Mouse (Mus musculus) CD4-positive, CD25-positive, alpha-beta regulatory T cell, adult 4 months (primary cell): ENCODE data around the gene Ucn2. TPM values are rescaled to one million over a fixed set of nuclear protein-coding genes. Genes with fewer than 3 reads are reported as not detected.
A peak's percentile ranks its signal among the peaks of the same experiment; 100 is the strongest.

Source experiments
- ATAC-seq: one replicate; pipeline ENCODE4 v1.8.0; 2017
- polyA plus RNA-seq, 2 experiments: library from polyadenylated mRNA; unstranded; fragments of 100-300 nt; shearing (Covaris generic); gene quantifications; one replicate each; pipeline ENCODE4 v1.2.1; 2017

The Ucn2 gene
- polyA plus RNA-seq = not detected

DNA sequence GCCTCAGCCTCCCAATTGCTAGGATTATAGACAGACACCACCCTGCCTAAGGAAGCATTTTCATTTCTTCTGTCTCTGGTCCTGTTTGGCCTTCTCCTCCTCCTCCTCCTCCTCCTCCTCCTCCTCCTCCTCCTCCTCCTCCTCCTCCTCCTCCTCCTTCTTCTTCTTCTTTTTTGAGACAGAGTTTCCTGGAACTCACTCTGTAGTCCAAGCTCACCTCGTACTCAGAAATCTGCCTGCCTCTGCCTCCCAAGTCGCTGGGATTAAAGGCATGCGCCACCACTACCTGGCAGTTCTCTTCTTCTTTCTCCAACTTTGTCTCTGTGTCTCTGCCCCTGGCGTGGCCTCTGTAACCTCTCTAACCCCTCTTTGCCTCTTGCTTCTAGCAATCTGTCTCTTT is at the start of gene Ucn2:
TSS of gene Ucn2 (plus strand) at position 301 of the 400 bp plus-strand sequence.
- no peak for ATAC-seq

DNA sequence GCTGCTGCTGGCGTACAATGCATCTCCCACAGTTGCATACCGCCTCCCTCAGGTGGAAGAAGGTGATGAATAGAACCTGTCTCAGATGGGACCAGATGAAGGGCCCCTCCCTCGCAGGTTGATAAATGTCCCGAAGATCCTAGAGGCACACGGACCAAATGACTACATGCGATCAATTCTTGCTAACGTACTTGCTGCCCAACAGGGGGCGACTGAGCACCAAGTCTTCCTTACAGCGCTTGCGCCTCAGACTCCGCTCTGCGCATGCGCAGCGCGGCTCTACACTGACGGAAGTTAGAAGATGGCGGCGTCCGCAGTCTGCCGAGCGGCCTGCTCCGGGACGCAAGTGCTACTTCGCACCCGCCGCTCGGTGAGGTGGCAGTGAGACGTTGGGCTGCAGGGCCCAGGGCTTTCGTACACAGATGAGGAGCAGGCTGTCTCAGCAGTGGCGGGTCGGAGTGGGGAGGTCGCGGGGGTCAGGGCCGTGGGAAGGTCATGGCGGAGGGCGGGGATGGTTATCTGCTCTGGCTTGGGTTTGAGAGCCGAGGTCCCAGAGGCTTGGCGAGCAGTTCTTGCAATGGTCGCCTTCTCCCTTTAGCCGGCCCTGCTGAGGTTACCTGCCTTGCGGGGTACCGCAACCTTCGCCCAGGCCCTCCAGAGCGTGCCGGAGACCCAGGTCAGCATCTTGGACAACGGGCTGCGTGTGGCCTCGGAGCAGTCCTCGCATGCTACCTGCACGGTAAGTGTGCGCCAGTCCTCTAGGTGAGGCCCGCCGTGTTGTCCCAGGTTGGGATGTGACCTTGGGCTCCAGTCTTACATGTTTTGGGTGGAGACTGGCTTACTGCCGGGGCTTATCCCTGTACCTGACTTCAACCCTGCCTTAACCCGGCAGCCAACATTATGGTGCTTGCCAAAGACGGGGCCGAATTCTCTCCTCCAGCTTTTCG is 49.1 kb upstream of the Ucn2 start, which contains the start of gene Uqcrc1:
TSS of gene Uqcrc1 (plus strand) at position 216 of the 947 bp plus-strand sequence.
- ATAC-seq = peak; percentile 97

DNA sequence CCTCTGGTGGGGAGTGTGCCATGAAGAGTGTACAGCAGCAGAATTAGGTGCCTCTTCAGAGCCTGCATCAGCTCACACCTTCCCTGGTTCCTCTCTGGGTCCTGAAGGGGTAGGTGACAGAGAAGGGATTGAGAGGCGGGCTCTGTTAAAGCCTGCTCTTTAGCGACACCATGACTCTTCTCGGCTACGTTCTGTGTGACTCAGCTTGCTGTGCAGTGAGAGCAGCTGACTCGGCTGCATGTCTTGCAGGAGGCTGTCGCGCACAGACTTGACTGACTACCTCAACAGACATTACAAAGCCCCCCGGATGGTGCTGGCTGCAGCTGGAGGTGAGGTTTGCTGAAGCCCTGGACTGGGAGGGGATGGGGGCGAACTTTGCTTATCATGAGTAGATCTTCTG is 40.7 kb upstream of the Ucn2 start:
- no peak for ATAC-seq

DNA sequence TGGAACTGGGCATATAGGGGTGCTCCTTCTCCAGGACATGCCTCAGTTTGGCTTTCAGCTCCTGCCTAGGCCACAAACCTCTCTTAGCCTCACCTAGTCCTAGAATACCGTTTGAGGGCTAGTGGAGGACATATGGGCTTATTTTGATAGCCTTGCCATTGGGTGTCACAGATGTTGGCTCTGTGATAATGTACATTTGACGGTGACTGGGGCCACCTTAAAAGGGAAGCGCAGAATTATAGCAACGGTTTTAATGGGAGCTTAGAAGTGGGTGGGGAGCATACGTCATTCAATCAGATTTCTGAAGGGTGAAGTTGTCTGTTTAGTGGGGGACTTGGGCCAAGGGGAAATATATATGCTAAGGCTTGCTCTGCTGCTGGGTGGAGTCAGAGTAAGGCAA is 40.2 kb upstream of the Ucn2 start:
- ATAC-seq = no peak

DNA sequence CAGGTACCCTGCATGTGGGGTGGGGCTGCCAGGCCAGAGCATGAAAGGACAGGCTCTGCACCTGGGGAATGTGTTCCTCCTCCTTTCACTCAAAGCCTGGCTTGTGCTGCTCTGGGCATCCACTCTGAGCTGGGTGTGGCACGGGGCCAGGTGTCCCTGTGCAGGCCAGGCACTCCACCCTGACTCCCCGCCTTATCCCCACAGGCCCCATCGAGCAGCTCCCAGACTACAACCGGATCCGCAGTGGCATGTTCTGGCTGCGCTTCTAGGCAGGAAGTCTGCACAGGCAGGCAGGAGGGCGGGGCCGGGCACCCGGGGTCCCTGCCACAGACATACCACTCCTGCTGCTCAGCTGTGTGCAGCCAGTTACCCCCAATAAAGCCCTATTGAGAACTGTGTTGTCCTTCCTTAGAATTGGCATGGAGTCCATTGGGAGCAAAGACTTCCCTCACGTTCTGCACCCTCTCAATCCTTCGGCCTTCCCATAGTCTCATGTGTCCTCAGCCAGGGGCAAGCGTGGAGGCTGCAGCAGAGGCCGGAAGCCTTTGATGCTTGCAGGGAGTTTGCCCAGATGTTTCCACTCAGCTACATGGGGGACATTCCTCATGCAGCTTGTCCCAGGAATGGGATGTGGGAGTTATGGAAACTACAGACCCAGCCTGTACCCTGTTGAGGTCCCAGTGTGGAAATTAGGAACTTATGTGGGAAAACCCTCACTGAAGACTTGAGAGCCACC is 36.4 kb upstream of the Ucn2 start:
- no peak for ATAC-seq

DNA sequence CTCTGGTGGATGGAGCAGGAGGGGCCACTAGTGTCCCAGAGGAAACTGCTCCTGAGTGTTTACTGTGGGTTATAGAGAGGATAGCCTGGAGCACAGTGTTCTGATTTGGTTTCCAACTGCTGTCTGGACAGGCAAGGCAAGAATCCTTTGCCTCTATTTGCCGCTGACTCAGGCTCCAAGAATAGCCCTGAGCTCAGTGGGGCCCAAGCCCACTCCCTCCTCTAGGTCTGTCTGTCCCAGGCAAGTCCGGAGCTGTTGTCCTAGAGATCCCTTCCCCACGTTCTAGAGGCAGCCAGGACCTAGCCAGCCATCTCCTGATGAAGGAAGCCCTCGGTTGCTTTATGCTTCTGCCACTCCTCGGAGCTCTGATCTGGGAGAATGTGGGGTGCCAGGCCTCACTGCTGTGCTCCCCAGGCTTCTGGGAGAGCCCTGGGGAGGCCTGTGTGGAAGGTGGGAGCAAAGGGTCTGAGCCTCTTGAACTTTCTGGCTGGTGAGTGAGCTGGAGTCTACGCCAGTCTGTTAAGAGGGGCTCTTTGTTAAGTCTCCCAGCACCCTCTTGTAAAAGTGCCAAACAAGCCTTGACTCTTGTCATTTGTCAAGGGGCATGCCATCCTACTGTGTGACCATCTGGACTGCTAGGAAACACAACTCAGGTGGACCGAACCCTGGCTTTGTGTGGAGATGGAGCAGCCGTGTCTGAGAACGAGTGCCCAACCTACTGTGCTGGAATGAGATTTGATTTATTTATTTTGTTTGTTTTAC is 35.7 kb upstream of the Ucn2 start:
- ATAC-seq = no peak

DNA sequence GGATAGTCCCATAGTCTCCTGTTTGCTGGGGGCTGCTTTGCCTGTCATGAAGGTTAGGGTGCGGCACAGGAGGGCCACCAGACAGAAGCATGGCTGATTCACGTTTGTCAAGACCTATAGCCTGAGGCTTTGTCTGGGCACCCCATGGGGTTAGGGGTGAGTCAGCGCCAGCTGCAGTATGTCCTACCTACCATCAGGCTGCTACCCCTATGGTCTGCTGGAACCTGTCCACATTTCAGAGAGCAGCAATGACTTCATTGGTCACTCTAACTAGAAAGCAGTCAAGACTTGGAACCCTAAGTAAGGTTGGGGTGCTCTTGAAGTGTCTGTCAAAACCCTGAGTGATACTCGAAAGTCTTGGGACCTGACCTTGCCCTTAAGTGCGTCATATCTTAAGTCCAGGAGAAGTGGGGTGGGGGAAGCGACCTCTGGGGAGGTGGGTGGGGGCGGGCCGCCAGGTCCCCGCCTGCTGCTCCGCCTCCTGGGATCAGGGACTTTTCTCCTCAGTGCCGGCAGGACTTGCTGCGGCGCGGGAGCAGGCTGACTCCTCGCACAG is 32.7 kb upstream of the Ucn2 start, which contains the start of gene Col7a1:
TSS of gene Col7a1 (plus strand) at position 506 of the 556 bp plus-strand sequence.
- no peak for ATAC-seq

DNA sequence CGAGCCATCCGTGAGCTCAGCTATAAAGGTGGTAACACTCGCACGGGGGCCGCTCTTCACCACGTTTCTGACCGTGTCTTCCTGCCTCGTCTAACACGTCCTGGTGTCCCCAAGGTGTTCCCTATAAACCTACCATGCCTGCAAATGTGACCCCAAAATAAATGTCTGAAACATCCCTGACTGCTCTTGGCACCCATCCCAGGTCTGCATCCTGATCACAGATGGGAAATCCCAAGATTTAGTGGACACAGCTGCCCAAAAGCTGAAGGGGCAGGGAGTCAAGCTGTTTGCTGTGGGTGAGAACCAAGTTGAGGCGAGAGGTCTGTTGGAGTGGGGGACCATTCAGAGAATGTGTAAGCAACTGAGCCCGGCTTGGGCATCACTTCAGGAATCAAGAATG is 30.6 kb upstream of the Ucn2 start:
- ATAC-seq = no peak

DNA sequence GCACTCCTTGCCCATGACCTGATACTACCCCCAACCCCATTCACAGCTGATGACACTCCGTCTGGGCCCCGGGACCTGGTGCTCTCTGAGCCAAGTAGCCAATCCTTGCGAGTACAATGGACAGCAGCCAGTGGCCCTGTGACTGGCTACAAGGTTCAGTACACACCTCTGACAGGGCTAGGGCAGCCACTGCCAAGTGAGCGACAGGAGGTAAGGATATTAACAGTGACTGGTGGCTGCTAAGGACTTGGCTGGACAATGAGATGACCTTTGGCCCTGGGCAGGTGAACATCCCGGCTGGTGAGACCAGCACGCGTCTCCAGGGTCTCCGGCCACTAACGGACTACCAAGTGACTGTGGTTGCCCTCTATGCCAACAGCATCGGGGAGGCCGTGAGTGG is 30.0 kb upstream of the Ucn2 start:
- no peak for ATAC-seq

DNA sequence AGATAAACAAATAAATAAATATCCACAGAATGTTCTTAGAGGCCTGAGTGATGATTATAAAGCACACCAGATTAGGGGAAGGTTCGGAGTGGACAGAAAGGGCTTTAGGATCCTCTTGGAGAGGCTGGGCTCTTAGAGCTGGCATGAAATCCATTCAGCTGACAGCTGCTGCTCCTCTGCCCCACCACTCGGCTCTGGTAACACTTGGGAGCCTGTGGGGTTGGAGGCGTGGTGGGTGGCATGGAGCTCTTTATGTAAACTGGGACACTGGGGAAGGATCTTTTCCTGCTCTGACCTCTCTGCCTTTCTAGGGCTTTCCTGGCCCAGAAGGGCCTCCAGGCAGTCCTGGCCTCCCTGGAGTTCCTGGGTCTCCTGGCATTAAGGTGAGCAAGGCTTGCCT is 22.2 kb upstream of the Ucn2 start:
- no peak for ATAC-seq

DNA sequence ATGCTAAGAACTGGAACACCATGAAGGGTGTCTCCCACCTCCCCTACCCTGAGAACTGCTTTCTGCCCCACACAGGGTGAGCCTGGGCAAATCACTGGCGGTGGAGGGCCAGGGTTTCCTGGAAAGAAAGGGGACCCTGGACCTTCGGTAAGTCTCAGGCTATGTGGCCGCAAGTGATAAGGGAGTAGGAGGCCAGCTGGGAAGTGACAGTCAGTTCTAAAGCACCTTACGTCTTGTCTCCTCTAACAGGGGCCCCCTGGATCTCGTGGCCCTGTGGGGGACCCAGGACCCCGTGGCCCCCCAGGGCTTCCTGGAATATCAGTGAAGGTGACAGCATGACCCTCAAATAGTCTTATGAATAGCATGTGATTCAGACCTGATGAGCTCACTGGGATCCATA is 21.5 kb upstream of the Ucn2 start:
- ATAC-seq = no peak

DNA sequence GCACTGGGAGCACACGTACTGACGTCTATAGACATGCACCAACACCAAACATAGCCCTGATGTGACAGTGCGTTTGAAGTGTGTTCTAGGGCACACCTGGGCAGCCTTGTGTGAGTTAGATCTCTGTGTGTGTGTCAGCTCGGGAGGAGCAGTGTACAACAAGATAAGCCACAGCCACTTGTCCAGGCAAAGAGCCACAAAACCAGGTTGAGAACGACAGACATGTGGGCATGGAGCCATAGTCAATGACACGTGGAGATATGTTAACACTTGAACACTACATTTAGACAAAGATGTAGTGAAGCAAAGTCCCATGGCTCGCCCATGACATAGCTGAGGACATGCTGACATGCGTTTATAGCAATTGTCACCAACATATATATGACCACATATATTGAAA is 15.2 kb upstream of the Ucn2 start:
- no peak for ATAC-seq

DNA sequence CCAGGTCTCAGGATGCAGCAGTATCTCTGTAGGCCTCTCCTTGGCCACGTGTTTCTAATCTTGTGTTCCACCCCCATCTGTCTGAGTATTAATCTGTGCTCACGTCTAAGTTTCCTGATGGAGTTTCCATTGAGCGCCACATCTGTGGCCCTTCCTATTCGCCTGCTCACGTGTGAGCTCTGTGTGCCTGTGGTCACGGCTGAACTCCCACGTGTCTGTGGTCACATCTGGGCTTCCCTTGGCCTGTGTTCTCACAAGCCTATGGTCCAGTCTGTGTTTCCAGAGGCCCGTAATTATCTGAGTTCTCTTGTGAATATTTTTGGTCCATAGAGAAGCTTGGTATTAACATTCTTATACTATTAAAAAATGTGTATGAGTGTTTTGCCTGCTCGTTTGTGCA is 9.3 kb upstream of the Ucn2 start:
- no peak for ATAC-seq

DNA sequence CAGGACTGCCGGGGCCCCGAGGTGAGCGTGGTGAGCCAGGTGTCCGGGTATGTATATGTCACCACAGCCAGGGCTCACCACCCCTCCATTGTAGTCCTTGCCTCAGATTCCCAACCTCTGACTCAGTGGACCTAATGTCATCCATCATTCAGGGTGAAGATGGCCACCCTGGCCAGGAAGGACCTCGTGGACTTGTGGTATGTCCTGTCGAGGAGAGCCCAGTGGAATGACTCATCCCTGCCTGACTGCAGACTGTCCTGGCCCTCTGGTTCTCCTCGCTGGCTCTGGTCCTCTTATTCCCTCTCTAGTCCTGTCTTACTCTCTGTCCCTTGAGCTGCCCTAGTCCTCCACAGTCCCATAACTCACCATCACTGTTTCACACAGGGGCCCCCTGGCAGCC is 7.8 kb upstream of the Ucn2 start:
- no peak for ATAC-seq

DNA sequence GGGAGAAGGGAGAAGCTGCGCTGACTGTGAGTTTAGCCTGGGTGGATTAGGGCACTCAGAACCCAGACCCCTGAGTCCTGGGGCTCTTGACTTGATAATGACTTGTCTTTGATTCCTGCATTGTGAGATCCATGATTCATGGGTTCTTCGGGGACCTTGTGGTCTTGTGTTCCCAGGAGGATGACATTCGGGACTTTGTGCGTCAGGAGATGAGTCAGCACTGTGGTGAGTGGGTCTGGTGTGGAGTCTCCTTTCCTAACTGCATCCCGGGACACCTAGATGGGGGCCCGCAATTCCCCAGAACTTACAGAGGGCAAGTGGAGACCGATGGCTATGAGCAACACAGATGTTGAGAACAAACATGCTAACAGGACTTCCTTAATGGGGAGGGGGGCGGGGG is 3.3 kb upstream of the Ucn2 start:
- ATAC-seq = no peak

DNA sequence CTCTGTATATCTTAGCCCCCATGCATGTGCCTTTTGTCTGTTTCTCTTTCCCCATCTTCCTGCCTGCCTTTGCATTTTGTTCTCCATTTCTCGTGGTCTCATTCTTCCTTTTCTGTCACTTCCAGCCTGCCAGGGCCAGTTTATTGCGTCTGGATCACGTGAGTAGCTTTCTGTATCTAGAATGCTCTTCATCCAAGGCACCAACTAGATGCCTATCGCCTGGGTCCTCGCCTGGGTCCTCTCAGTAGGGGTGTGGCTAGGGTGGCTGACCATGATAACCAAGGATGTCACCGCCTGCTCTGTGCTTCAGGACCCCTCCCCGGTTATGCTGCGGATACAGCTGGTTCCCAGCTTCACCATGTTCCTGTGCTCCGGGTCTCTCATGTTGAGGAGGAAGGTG is 2.6 kb upstream of the Ucn2 start:
- no peak for ATAC-seq

DNA sequence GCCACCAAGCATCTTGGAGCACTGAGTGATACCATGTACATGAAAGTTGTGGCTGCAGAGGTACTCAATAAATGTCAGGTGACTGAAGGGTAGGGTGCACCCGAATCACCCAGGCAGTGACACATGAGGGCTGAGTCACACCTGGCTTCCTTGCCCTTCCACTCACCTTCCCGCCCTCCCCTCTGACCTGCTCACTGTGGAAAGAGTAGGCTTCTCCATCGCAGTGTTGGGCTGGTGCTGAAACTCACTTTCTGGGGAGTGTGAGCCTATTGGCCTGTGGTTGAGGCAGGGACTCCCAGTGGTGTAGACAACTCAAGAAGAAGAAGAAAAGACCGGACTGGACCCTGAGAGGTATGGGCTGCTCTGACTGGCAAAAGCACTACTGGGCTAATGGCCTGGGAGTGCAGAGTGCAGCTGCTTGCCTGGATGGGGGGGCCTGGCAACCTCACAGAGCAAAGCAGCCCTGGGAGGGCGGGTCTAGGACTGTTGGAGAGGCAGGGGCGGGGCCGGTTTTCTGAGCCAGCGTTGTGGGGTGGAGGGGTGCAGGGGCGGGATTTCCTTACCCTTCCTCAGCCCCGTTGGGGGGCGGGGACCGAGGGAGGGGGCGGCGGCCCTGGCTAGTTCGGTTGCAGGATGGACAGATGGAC is 2.0 kb downstream of the Ucn2 start:
- no peak for ATAC-seq

DNA sequence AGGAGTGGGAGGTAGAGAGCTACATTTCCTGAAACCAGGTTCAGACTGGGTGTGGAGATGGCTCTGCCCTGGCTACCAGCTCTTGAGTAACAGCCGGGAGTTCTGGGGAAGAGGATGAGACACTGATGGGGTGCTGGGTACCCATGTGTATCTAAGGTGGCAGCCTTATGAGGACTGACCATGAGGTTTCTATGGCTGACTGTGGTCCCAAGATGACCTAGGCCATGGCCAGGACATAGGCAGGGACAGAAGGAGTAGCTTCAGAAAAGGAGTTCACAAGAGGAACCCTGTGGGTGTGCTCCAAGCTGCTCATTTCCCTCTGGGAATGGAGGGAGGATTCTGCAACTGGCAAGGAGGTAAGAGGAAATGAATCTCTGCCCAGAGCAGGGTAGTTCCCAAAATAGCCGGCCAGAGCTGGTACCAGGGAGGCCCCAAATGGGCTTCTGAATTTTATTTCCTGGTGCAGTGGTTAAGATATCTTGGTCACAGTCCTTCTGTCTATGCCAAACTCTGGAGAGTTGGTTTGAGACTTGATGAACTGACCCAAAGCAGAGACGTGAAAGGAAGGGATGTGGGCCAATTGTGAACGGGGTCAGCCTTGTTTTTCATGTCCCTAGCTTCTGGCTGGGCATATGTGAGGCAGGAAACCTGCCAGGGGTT is 4.1 kb downstream of the Ucn2 start:
- no peak for ATAC-seq

DNA sequence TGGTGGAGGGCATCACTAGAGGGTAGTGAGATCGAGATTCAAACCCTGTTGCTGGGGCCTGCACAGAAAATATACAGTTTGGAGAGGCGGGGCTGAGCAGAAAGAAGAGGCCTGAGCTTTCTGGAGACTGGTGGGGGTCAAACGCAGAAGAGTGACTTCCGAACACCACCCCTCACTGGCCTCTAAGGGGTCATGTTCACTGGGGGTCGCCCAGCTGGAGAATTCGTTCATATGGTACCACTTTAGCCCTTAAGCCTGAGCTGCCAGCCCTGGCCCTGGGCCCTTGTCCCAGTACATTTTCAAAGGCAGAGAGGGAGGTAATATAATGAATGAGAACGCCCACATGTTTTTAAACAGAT is 4.6 kb downstream of the Ucn2 start:
- no peak for ATAC-seq

DNA sequence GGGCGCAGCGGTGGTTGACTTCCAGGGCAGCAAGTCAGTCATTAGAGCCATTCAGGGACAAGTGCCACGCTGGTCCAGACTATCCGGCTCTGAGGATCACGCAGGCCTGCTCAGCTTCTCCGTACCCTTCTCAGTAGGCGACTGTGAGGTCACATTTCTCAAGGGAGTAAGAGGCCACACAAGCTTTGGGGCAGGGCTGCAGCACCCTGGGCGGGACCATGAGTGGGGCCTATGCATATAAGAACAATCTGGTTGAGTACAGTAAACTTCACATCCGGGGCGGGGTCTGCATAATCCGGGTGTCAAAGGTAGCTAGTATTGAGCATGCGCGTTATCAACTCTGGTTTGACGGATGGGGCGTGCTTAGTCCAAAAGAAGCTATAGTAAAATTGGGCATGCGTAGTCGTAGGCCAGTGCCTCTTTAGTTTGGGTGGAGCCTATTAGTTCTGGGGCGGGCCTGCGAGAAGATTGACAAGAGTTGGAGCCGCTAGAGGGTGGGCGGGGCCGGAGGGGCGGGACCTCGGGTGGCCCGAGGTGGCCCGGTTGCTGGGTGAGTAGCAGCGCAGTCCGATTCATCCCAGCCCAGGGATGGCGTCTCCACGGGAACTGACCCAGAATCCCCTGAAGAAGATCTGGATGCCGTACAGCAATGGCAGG is 5.7 kb downstream of the Ucn2 start, which contains the start of gene Pfkfb4:
TSS of gene Pfkfb4 (plus strand) at position 351 of the 657 bp plus-strand sequence.
- ATAC-seq = peak; percentile 96

DNA sequence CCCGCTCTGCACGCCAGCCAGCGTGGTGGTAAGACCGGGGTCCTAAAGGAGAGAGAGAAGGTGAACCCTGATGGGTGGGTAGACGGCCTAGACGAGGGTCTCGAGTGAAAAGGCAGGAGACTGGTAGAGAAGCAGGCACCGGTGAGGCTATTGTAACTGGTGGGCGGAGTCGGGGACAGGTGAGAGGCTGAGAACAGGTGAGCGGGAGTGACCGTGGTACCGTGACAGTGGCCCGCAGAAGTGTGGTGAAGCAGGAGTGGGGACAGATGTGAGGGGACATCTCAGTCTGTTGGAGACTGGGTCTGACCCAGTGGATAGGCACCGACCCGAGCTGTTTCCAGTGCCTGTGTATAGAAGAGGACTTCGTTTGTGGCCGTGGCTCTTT is 6.3 kb downstream of the Ucn2 start:
- no peak for ATAC-seq
